Mouse (Mus musculus): ENCODE measurements around the gene Tbc1d25. TPM values are rescaled to one million over a fixed set of nuclear protein-coding genes. Genes with fewer than 3 reads are reported as not detected.
A peak's percentile ranks its signal among the peaks of the same experiment; 100 is the strongest.

The Tbc1d25 gene
- polyA plus RNA-seq, 1 experiment from 2014 or later, result 6.7 TPM

DNA sequence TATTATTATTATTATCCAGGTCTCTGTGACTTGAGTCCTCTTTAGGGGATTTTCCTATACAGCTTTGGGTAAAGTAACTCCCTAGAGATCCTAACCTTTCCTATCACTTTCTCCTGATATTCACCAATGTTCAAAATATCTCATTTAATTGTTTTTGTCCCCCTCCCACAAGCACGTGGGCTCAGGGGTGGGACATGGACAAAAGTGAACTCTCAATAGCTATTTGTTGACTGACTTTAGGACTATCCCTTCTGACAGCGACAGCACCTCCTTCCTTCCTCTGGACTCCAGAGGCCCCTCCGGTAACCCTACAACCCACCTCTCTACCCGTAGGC lies 845 bp downstream of the Tbc1d25 start:
- no peaks in the 10 kb centered on the region for H3K27me3 ChIP-seq (replicated peaks)
- peak overlapping the region; percentile 76 for H3K9ac ChIP-seq
- ATAC-seq, result no peak
- H3K9me3 ChIP-seq (replicated peaks), result no peaks in the 10 kb centered on the region
- peaks cover 19% of the 10 kb centered on the region for H3K4me1 ChIP-seq
- H3K27ac ChIP-seq, result peak overlapping the region; percentile 89
- WGBS (ENCODE audit: insufficient replicate concordance), result 9% methylated on average over 4 of the region's 4 CpGs
- peak overlapping the region; percentile 69 for H3K4me2 ChIP-seq
- H3K36me3 ChIP-seq, result peaks cover 11% of the 10 kb centered on the region; the same call in 1 of the 2 replicates
- H3K4me3 ChIP-seq, result peak overlapping the region; percentile 66

DNA sequence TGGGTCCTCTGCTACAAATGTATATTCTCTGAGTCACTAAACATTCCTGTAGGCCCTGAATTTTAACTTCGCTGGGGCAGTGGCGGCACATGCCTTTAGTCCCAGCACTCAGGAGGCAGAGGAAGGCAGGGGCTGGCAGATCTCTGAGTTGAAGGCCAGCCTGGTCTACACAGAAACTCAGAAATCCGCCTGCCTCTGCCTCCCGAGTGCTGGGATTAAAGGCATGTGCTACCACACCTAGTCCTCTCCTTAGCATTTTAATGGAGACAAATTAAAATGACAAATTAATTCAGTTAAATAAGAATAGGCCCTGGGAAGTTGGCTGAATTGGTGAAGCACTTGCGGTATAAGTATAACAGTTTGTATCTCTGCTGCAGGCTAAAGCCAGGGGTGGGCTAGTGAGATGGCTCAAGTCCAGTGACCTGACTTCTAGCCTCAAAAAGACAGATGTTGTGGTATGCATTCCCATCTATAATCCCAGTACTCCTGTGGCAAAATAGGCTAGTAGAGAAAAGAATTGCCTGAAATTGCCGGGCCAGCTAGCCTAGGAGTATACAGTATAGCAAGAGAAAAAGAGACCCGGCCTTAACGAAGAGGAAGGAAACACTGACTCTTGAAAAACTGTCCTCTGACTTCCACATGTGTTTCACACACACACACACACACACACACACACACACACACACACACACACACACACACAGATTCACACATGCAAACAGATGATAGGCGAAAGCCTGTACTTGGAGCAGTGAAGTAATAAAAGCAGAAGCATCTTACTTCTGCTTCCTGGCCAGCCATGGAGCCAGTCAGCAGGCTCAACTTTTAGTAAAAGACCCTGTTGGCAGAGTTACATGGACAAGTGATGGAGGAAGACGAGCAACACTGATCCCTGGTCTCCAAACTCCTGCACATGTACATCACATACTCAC lies 8.0 kb downstream of the Tbc1d25 start:
- no peak overlapping the region for H3K4me3 ChIP-seq
- H3K27ac ChIP-seq, result no peak overlapping the region
- H3K4me2 ChIP-seq, result no peak overlapping the region
- H3K4me1 ChIP-seq, result no peaks in the 10 kb centered on the region
- 74% methylated on average over 10 of the region's 10 CpGs for WGBS (ENCODE audit: insufficient replicate concordance)
- H3K9ac ChIP-seq, result no peak overlapping the region
- no peak for ATAC-seq
- no peaks in the 10 kb centered on the region for H3K9me3 ChIP-seq (replicated peaks)
- no peaks in the 10 kb centered on the region for H3K27me3 ChIP-seq (replicated peaks)
- H3K36me3 ChIP-seq, result peaks cover 28% of the 10 kb centered on the region

DNA sequence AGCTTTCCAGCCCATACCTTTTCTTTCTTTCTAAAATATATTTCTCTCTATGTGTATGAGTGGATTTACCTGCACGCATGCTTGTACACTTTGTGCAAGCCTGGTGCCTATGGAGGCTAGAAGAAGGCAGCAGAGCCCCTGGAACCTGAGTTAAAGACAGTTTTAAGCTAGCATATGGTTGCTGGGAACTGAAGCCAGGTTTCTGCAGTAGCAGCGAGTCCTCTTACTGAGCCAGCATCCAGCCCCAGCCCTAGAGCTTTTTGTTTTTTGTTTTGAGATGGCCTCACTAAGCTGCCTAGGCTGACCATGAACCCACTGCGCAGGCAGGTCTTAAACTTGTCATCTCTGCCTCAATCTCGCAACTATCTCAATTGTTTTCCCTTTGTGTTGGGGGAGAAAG lies 11.5 kb downstream of the Tbc1d25 start:
- Histone ChIP-seq H3K27ac (no peak overlapping the region), H3K4me1 (no peaks in the 10 kb centered on the region), H3K9ac (no peak overlapping the region), H3K36me3 (peaks cover 12% of the 10 kb centered on the region), H3K27me3 (replicated peaks) (no peaks in the 10 kb centered on the region), H3K4me3 (no peak overlapping the region), H3K4me2 (no peak overlapping the region), H3K9me3 (replicated peaks) (no peaks in the 10 kb centered on the region)
- ATAC-seq, result no peak
- 74% methylated on average over 4 of the region's 4 CpGs for whole genome bisulfite sequencing (ENCODE audit: insufficient replicate concordance)

DNA sequence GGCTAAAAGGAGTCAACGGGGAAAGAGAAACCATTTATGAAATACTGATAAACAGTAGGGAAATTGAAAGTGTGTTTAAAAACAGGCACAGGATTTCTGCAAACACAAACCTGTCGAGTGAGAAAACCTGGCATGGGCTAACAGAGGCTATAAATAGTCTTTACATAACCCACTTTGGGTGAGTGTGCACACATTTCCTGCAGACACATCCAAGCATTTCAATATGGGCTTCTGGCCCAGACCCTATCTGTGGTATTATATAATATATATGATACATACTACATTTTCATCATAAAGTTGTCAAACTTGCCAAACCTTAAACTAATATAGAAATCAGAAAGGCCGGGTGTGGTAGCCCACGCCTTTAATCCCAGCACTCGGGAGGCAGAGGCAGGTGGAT lies 12.9 kb downstream of the Tbc1d25 start:
- Histone ChIP-seq H3K36me3 (peaks cover 6% of the 10 kb centered on the region; the same call in 1 of the 2 replicates), H3K27me3 (replicated peaks) (no peaks in the 10 kb centered on the region), H3K4me2 (no peak overlapping the region), H3K9me3 (replicated peaks) (no peaks in the 10 kb centered on the region), H3K4me1 (no peaks in the 10 kb centered on the region), H3K27ac (no peak overlapping the region), H3K4me3 (no peak overlapping the region), H3K9ac (no peak overlapping the region)
- no peak for ATAC-seq
- WGBS (ENCODE audit: insufficient replicate concordance), result 74% methylated on average over 5 of the region's 5 CpGs

DNA sequence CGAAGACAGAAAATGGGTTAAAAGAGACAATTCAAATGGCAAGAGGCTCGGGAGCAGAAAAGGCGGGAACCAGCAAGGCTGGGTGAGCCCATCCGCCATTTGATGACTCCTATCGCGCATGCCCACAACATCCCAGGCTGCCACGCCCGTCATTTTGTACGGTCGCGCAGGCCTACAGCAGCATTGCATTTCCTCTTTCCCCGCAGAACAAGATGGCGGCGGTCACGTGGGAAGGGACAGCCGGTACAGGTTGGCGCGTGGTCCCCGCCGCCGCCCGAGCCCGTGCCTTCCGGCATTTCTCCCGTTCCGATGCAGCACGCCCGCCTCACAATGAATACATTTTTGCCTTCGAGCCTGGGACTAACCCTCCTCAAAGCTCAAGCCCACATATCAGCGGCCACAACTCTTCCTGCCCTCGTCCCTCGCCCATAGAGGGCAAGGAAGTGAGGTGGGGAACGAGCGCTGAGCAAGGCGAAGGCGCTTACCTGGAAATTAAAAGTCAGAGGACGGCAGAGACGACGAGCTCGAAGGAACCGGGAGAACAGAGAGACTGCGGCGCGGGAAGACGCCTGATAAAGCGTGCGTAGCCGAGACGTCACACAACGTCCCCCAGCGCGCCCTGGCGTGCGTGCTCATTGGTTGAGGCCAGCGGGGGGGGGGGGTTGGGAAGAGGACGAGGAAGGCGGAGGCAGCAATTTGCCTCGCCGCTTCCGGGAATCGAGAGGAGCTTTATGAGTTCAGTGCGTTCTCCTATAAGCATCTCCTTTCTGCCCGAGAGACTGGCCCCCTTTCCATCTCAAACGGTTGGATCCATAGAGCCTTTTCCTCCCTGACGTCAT lies 30.6 kb downstream of the Tbc1d25 start, which contains the start of gene Rbm3:
Gene Rbm3 (minus strand): TSS at position 728 of the 839 bp plus-strand sequence.
- no peaks in the 10 kb centered on the region for H3K27me3 ChIP-seq (replicated peaks)
- peaks cover 40% of the 10 kb centered on the region for H3K36me3 ChIP-seq
- H3K9ac ChIP-seq, result peak within 1 kb of the TSS; percentile 85
- peaks cover 25% of the 10 kb centered on the region for H3K4me1 ChIP-seq
- H3K4me2 ChIP-seq, result peak within 1 kb of the TSS; percentile 89
- H3K9me3 ChIP-seq (replicated peaks), result no peaks in the 10 kb centered on the region
- H3K27ac ChIP-seq, result peak within 1 kb of the TSS; percentile 96
- WGBS (ENCODE audit: insufficient replicate concordance), result 11% methylated on average over 59 of the region's 65 CpGs
- peak; percentile 91 for ATAC-seq
- H3K4me3 ChIP-seq, result peak within 1 kb of the TSS; percentile 75

DNA sequence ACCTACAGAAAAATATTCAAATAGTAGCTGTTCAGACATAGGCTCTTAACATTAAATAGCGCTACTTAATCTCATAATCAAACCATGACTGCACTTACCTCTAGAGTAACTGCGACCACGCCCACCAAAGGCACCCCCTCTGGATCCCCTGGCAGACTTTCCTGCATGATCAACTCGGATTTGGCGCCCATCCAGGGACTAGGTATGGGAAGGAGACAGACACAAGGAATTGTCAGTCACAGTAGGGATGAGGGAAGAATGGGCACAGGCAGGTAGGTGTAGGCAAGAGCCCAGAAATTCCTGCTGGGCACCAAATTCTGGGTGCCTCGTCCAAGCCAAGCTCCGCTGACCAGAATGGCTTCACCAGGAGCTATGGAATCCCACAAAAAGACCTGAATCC lies 32.2 kb downstream of the Tbc1d25 start:
- Histone ChIP-seq H3K9me3 (replicated peaks) (no peaks in the 10 kb centered on the region), H3K4me3 (peak overlapping the region; percentile 75), H3K27ac (peak overlapping the region; percentile 96), H3K4me1 (peaks cover 25% of the 10 kb centered on the region), H3K4me2 (peak overlapping the region; percentile 89), H3K9ac (peak overlapping the region; percentile 85), H3K36me3 (peaks cover 56% of the 10 kb centered on the region), H3K27me3 (replicated peaks) (no peaks in the 10 kb centered on the region)
- no peak for ATAC-seq
- WGBS (ENCODE audit: insufficient replicate concordance), result 50% methylated on average over 7 of the region's 7 CpGs

DNA sequence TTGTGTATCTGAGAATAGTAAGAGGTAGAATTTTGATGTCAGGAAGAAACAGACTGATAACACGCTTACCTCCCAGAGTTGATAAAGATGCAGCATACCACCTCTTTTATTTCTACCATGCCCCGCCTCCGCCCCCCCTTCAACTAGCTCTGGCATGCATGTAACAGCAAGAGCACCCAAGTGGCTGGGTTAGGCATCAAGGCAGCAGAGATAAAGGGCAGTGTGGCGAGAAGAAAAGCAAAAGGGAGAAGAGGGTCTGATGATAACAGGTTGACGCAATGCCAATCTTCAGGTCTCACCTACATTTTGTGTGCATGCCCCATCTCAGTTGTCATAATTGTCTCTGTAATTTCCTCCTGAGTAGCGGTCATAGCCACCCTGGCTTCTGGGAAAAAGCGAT lies 33.0 kb downstream of the Tbc1d25 start:
- 56% methylated on average over 7 of the region's 7 CpGs for WGBS (ENCODE audit: insufficient replicate concordance)
- H3K36me3 ChIP-seq, result peaks cover 64% of the 10 kb centered on the region
- H3K9ac ChIP-seq, result no peak overlapping the region; the same call in 1 of the 2 replicates
- peaks cover 24% of the 10 kb centered on the region for H3K4me1 ChIP-seq
- H3K4me3 ChIP-seq, result peak overlapping the region; percentile 75
- H3K9me3 ChIP-seq (replicated peaks), result no peaks in the 10 kb centered on the region
- H3K4me2 ChIP-seq, result peak overlapping the region; percentile 89
- H3K27me3 ChIP-seq (replicated peaks), result no peaks in the 10 kb centered on the region
- ATAC-seq, result no peak
- peak overlapping the region; percentile 40; the same call in 1 of the 2 replicates for H3K27ac ChIP-seq

DNA sequence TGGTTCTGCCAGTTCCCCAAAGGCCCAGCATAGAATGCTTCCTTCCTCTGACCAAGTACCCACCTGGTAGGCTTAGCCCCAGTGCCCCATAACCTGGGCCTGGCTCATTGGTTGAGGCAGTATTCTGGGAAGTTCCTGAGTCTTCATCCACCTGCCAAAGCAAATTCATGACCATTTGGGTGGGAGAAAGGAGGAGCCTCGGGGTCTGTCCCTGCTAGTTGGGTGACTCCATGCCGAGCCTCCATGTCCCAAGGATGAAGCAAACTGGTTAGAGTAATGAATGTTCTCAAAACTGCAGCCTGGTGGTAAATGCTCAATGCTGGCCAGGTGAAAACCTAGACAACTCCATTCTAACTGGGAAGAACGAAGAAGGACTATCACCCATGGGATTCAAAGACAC lies 34.9 kb downstream of the Tbc1d25 start:
- Histone ChIP-seq H3K27me3 (replicated peaks) (no peaks in the 10 kb centered on the region), H3K4me3 (no peak overlapping the region), H3K36me3 (peaks cover 74% of the 10 kb centered on the region), H3K4me2 (no peak overlapping the region), H3K9ac (no peak overlapping the region), H3K27ac (no peak overlapping the region), H3K4me1 (peaks cover 16% of the 10 kb centered on the region), H3K9me3 (replicated peaks) (no peaks in the 10 kb centered on the region)
- 75% methylated on average over 3 of the region's 3 CpGs for WGBS (ENCODE audit: insufficient replicate concordance)
- no peak for ATAC-seq

DNA sequence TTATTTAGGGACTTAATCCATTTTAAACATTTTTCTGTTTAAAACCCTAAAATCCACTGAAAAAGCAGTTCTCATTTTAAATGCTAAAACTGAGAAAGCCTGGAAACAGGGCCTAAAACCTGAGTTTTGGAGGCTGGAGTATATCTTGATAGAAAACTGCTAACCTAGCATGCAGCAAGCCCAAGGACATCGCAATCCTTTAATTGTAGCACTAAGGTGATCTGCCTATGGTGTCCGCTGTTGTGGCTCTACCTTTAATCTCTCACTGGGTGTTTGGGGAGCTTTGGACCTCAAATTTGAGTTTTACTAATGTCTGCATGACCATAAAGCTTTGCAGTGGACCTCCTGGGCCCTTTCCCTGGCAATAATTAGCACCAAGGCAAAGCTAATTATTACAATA lies 35.5 kb downstream of the Tbc1d25 start:
- H3K9ac ChIP-seq, result no peak overlapping the region
- no peaks in the 10 kb centered on the region for H3K9me3 ChIP-seq (replicated peaks)
- H3K4me2 ChIP-seq, result no peak overlapping the region
- H3K4me1 ChIP-seq, result peaks cover 16% of the 10 kb centered on the region
- H3K4me3 ChIP-seq, result no peak overlapping the region
- no peak for ATAC-seq
- peaks cover 74% of the 10 kb centered on the region for H3K36me3 ChIP-seq
- WGBS (ENCODE audit: insufficient replicate concordance), result 83% methylated on average over 2 of the region's 2 CpGs
- H3K27me3 ChIP-seq (replicated peaks), result no peaks in the 10 kb centered on the region
- no peak overlapping the region for H3K27ac ChIP-seq

DNA sequence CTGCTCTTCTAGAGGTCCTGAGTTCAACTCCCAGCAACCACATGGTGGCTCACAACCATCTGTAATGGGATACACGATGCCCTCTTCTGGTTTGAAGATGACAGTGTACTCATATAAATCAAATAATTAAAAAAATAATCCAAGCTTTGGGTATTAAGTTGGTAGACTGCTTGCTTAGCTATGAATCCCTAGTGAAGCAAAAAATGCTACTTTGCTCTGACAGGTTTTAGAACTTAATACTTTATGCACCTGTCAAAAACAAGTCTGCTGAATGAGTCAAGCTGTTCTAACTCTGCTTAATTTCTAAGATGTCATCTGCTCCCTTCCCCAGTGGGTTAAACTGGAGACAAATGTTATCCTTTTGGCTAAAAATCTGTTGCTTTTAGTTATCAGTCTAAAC lies 36.5 kb downstream of the Tbc1d25 start:
- Histone ChIP-seq H3K27ac (no peak overlapping the region), H3K4me2 (no peak overlapping the region), H3K9ac (no peak overlapping the region), H3K27me3 (replicated peaks) (no peaks in the 10 kb centered on the region), H3K36me3 (peaks cover 70% of the 10 kb centered on the region), H3K4me1 (peaks cover 16% of the 10 kb centered on the region), H3K4me3 (no peak overlapping the region), H3K9me3 (replicated peaks) (no peaks in the 10 kb centered on the region)
- WGBS (ENCODE audit: insufficient replicate concordance), result 42% methylated on average over 1 of the region's 1 CpGs
- no peak for ATAC-seq

DNA sequence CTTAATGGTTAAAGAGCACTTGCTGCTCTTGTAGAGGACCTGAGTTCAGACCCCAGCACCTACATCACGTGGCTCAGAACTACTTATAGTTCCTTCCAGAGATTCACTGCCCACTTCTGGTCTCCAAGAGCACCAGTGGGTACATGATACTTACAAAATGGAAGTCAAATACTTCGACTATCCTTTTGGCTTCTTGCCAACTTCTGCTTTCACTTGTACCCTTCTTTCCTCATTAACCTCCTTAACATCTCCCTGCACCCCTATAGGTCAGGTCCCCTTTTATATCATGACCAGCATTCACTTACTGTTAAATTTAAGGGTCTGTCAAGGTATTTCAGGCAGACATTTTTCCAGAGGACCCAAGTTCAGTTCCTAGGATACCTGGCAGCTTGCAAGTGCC lies 40.1 kb downstream of the Tbc1d25 start:
- Histone ChIP-seq H3K4me2 (no peak overlapping the region), H3K9ac (no peak overlapping the region), H3K27ac (no peak overlapping the region), H3K4me3 (no peak overlapping the region), H3K9me3 (replicated peaks) (no peaks in the 10 kb centered on the region), H3K27me3 (replicated peaks) (no peaks in the 10 kb centered on the region), H3K4me1 (peaks cover 13% of the 10 kb centered on the region), H3K36me3 (peaks cover 39% of the 10 kb centered on the region)
- WGBS (ENCODE audit: insufficient replicate concordance), result 41% methylated on average over 2 of the region's 2 CpGs
- no peak for ATAC-seq

All from liver, embryonic 12.5 days (tissue).